Mouse (Mus musculus) myocyte (in vitro differentiated cells): ENCODE measurements around the gene Igll1. TPM values are rescaled to one million over a fixed set of nuclear protein-coding genes. Genes with fewer than 3 reads are reported as not detected.

Experiments
- H3K27me3 ChIP-seq: one replicate; pipeline ENCODE4 v1.6.1; 2011; ENCODE audit not compliant: control insufficient read depth, insufficient read depth, insufficient read length
- H3K36me3 ChIP-seq: one replicate; pipeline ENCODE4 v1.6.1; 2011; ENCODE audit not compliant: control insufficient read depth, insufficient read depth
- H3K4me2 ChIP-seq: one replicate; pipeline ENCODE4 v1.6.1; 2011; ENCODE audit warnings: low read depth, control low read depth
- H3K4me3 ChIP-seq: one replicate; pipeline ENCODE4 v1.5.1; 2011; ENCODE audit warnings: mild to moderate bottlenecking, control low read depth, moderate library complexity
- H3K79me2 ChIP-seq: one replicate; pipeline ENCODE4 v1.6.1; 2011; ENCODE audit not compliant: control insufficient read depth, insufficient read depth
- H3ac ChIP-seq: one replicate; pipeline ENCODE4 v1.6.1; 2011; ENCODE audit not compliant: control insufficient read depth, insufficient read length
- CEBPB ChIP-seq: IDR thresholded peaks from 2 replicates; pipeline ENCODE4 v1.6.1; 2011; ENCODE audit warnings: mild to moderate bottlenecking, moderate library complexity; ENCODE audit not compliant: poor library complexity, insufficient read depth, severe bottlenecking
- E2F4 ChIP-seq: IDR thresholded peaks from one replicate; pipeline ENCODE4 v1.6.1; 2011; ENCODE audit warnings: mild to moderate bottlenecking, control low read depth, moderate library complexity; ENCODE audit not compliant: insufficient read depth
- MAX ChIP-seq: IDR thresholded peaks from one replicate; pipeline ENCODE4 v1.6.1; 2011; ENCODE audit warnings: low read depth, mild to moderate bottlenecking, control low read depth
- MYOD1 ChIP-seq, 3 experiments: IDR thresholded peaks; one replicate each; pipeline ENCODE4 v1.6.1; 2011; ENCODE audit warnings: control low read depth in 2 of 3, low read depth in 2 of 3, mild to moderate bottlenecking in 2 of 3, moderate library complexity in 1 of 3; ENCODE audit not compliant: insufficient read length in 2 of 3, control insufficient read depth in 1 of 3
- MYOG ChIP-seq, 3 experiments: IDR thresholded peaks; one replicate each; pipeline ENCODE4 v1.6.1; 2011; ENCODE audit warnings: control low read depth in 2 of 3, low read depth in 2 of 3, mild to moderate bottlenecking in 2 of 3; ENCODE audit not compliant: insufficient read length in 2 of 3, control insufficient read depth in 1 of 3, insufficient read depth in 1 of 3
- POLR2A ChIP-seq: IDR thresholded peaks from one replicate; pipeline ENCODE4 v1.6.1; 2011; ENCODE audit warnings: low read depth, mild to moderate bottlenecking, control low read depth, moderate library complexity; ENCODE audit not compliant: insufficient read length
- POLR2AphosphoS2 ChIP-seq: IDR thresholded peaks from one replicate; pipeline ENCODE4 v1.6.1; 2011; ENCODE audit warnings: low read depth, control low read depth; ENCODE audit not compliant: insufficient read length
- REST ChIP-seq: IDR thresholded peaks from one replicate; pipeline ENCODE4 v1.6.1; 2011; ENCODE audit warnings: mild to moderate bottlenecking, control low read depth, moderate library complexity; ENCODE audit not compliant: insufficient read depth, insufficient read length
- SRF ChIP-seq: IDR thresholded peaks from one replicate; pipeline ENCODE4 v1.6.1; 2011; ENCODE audit warnings: low read depth; ENCODE audit not compliant: control insufficient read depth, insufficient read length
- TCF12 ChIP-seq: IDR thresholded peaks from one replicate; pipeline ENCODE4 v1.6.1; 2011; ENCODE audit warnings: mild to moderate bottlenecking, control low read depth; ENCODE audit not compliant: poor library complexity, insufficient read depth, severe bottlenecking
- TCF3 ChIP-seq: IDR thresholded peaks from one replicate; pipeline ENCODE4 v1.6.1; 2011; ENCODE audit warnings: low read depth, control low read depth; ENCODE audit not compliant: insufficient read length
- USF1 ChIP-seq: IDR thresholded peaks from one replicate; pipeline ENCODE4 v1.6.1; 2011; ENCODE audit warnings: low read depth, mild to moderate bottlenecking, control low read depth, moderate library complexity
- polyA plus RNA-seq: library from polyadenylated mRNA; unstranded; fragments of >200 nt; fragmentation: generic; extraction: Trizol; gene quantifications from one replicate; pipeline ENCODE4 v1.2.1, GENCODE M21; 2012; ENCODE audit warnings: missing spikeins

Gene Igll1
- polyA plus RNA-seq = not detected

DNA sequence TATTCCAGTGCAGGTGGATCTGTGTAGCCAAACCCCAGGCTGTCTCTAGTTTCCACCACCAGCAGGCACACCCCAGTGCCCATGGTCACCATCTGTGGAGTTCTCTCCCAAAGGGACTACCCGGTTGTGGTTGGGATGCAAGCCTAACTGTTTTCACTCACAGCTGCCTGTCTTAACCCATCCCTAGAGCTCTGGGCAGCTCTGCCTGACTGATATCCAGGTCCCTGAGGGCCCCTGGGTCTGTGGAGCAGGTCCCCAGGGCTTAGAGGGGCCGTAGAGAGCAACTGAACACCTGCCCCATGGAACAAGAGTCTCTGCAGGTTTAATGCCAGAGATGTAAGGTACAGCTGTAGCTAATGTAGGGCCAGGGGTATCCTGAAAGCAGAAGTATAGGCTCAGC is at the start of gene Igll1:
Gene Igll1 (minus strand): TSS at position 8 of the 400 bp plus-strand sequence.
- no peak within 1 kb of the TSS for H3K4me2 ChIP-seq
- no peak within 1 kb of the TSS for H3ac ChIP-seq
- TF ChIP-seq E2F4 = no peak
- TF ChIP-seq MYOG (IDR thresholded peaks at IDR 0.05; ENCODE audit: control insufficient read depth in 1 of 3, insufficient read depth in 1 of 3, insufficient read length in 2 of 3, low read depth in 2 of 3) = no peak
- no peak for TF ChIP-seq POLR2AphosphoS2
- TF ChIP-seq POLR2A = no peak
- no peak for TF ChIP-seq USF1
- no peak for TF ChIP-seq MAX
- TF ChIP-seq SRF = no peak
- no peak for TF ChIP-seq REST
- TF ChIP-seq CEBPB = no peak
- no peak for TF ChIP-seq TCF3
- no peak for TF ChIP-seq MYOD1 (IDR thresholded peaks at IDR 0.05; ENCODE audit: control insufficient read depth in 1 of 3, insufficient read length in 2 of 3, low read depth in 2 of 3)
- no peak for TF ChIP-seq TCF12
- H3K36me3 ChIP-seq = no peaks in the 10 kb centered on the region
- H3K27me3 ChIP-seq = peaks cover 12% of the 10 kb centered on the region
- H3K79me2 ChIP-seq = no peaks in the 10 kb centered on the region
- H3K4me3 ChIP-seq = no peak within 1 kb of the TSS

DNA sequence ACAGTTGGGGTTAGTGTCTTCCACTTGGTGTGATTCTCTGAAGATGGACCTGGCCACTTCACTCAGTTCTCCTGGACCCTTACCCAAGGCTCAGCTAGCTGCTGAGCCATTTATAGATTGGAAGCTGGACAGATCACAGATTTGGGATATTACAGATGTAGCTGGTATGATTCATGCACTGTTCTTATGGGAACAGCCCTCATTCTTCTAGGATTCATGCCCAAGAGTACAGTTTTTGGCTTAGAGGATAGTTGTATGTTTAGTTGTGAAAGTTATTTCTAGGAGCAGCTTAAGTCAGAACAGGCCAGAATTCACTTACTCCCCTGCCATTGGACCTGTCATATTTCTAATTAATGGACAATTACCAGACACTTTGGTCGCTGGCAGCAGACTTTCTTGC is 49.7 kb upstream of the Igll1 start:
- no peaks in the 10 kb centered on the region for H3K36me3 ChIP-seq
- no peaks in the 10 kb centered on the region for H3K27me3 ChIP-seq
- H3ac ChIP-seq = no peak overlapping the region
- no peak overlapping the region for H3K4me3 ChIP-seq
- H3K4me2 ChIP-seq = no peak overlapping the region
- TF ChIP-seq CEBPB = no peak
- no peak for TF ChIP-seq SRF
- TF ChIP-seq E2F4 = no peak
- TF ChIP-seq POLR2A = no peak
- TF ChIP-seq MAX = no peak
- TF ChIP-seq MYOD1 (IDR thresholded peaks at IDR 0.05; ENCODE audit: control insufficient read depth in 1 of 3, insufficient read length in 2 of 3, low read depth in 2 of 3) = no peak
- no peak for TF ChIP-seq USF1
- TF ChIP-seq TCF12 = no peak
- TF ChIP-seq TCF3 = no peak
- no peak for TF ChIP-seq POLR2AphosphoS2
- no peak for TF ChIP-seq MYOG (IDR thresholded peaks at IDR 0.05; ENCODE audit: control insufficient read depth in 1 of 3, insufficient read depth in 1 of 3, insufficient read length in 2 of 3, low read depth in 2 of 3)
- no peak for TF ChIP-seq REST
- H3K79me2 ChIP-seq = no peaks in the 10 kb centered on the region

DNA sequence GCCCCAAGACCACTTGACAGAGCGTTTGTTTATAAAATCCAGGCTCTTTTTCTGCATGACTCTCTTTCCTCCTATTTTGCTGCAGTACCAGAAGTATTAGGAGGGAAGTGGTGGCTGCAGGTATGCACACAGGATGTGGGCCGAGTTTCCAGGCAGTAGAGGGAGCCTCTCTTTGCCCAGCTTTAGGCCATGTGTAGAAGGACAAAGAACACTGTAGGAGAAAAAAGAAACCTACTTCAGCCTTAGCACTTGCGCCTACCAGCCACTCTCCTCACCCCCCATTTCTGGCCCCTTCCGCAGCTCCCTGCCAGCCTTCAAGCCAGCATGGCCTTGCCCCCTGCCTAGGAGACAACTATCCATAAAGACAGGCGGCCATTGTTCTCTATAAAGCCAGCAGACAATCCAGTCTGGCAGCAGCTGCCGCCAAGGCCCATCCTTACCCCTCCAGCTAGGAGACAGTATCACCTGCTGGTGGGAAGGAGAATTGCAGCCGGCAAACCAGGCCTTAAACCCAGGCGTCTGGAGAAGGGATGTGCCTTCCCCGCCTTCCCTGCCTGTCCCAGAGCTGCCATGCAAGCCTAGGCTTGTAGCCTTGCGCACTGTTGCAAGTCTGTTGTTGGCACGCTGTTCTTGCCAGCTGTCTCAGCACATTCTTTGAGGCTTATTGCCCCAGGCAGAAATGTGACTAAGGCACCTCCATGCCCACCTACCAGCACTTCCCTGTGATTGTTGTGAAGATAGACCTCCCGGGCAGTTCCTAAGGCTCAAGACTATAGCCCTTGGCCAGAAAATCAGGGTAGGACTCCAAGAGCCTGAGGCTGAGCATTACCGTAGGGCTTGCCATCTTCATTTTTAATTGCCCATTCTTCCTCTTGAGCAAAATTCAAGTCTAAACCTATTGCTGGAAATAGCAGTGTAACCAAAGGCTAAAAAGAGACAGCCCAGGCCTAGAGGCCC is 48.1 kb upstream of the Igll1 start:
- Histone ChIP-seq H3ac (no peak overlapping the region), H3K4me2 (no peak overlapping the region), H3K4me3 (no peak overlapping the region), H3K27me3 (no peaks in the 10 kb centered on the region), H3K79me2 (no peaks in the 10 kb centered on the region), H3K36me3 (no peaks in the 10 kb centered on the region)
- no peak for TF ChIP-seq MAX
- peak in 2 of 3 experiments; percentile 12 to 56 for TF ChIP-seq MYOD1 (IDR thresholded peaks at IDR 0.05; ENCODE audit: control insufficient read depth in 1 of 3, insufficient read length in 2 of 3, low read depth in 2 of 3)
- TF ChIP-seq MYOG (IDR thresholded peaks at IDR 0.05; ENCODE audit: control insufficient read depth in 1 of 3, insufficient read depth in 1 of 3, insufficient read length in 2 of 3, low read depth in 2 of 3) = peak in 1 of 3 experiments; percentile 51

DNA sequence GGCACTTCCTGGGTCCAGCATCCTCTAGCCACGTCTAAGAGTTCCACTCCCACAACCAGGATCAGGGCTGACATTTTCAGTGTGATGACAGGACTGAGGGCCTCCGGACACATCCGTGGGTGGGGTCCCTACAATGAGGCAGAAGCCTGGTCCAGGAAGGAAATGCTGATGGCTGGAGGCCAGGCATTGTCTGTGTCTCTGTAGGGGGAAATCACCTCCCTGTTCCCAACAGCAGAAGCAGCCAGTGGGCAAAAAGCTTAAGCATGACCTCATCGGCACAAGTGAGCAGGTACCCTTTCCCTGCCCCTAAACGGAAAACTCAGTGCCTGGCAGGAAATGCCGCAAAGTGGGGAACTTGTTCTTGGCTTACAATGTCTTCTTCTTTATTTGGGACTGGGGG is 44.0 kb upstream of the Igll1 start:
- H3K4me2 ChIP-seq = no peak overlapping the region
- peaks cover 14% of the 10 kb centered on the region for H3K36me3 ChIP-seq

More for the DNA sequence above, 44.0 kb upstream of the Igll1 start:
- Histone ChIP-seq H3K27me3 (no peaks in the 10 kb centered on the region), H3K4me3 (no peak overlapping the region), H3ac (no peak overlapping the region), H3K79me2 (no peaks in the 10 kb centered on the region)
- TF ChIP-seq REST (no peak), TCF12 (no peak), TCF3 (no peak), MYOG (IDR thresholded peaks at IDR 0.05; ENCODE audit: control insufficient read depth in 1 of 3, insufficient read depth in 1 of 3, insufficient read length in 2 of 3, low read depth in 2 of 3) (no peak), USF1 (no peak), MAX (no peak), POLR2AphosphoS2 (no peak), MYOD1 (IDR thresholded peaks at IDR 0.05; ENCODE audit: control insufficient read depth in 1 of 3, insufficient read length in 2 of 3, low read depth in 2 of 3) (no peak), E2F4 (no peak), CEBPB (no peak)
